Mouse (Mus musculus) monocyte, adult 59 days (primary cell): ENCODE data around the gene Pkn2. TPM values are rescaled to one million over a fixed set of nuclear protein-coding genes. Genes with fewer than 3 reads are reported as not detected.

Source experiments
- total RNA-seq, 2 experiments: library from RNA; stranded (reverse); gene quantifications; one replicate each; pipeline ENCODE4 v1.2.4; 2023

Gene Pkn2
- total RNA-seq = 10 to 100 TPM; 47.2 to 49.6 TPM

DNA sequence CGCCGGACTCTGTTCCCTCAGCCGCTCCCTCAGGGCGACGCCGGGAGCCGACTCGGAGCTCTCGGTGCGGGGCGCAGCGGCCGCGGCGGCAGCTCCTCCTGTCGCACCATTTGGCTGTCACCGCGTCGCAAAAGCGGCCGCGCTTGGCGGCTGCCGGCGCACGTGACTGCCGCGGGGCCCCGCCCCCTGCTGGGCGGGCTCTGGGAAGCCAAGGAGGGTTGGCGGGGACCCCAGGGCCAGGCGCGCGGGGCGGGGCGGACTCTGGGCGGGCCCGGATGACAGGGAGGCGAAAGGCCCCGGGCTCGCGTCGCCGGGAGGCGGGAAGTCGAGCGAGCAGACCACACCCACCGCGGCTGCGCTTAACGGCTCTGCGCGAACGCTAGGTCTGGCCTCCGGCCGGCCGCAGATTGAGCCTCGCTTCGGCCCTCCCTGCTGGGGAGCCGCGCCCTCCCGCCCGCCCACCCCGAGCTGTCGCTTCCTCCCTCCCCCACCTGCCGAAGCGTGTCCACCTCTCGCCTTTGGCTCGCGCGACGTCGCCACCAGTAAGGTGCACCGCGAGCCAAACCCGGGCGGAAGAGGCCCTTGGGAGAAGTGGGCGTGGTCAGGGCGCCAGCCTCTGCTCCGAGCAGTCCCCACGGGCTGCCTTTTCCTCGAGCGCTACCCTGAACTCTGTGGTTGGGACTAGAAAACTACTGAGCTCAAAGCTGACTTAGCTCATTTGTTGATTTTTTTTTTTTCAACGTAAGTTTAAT, at the start of gene Pkn2:
Pkn2 (minus strand) TSS at position 133 of the 752 bp plus-strand sequence.

GRCm38 (mm10) chr3:142764995-142765777, 116.6 kb downstream of the Pkn2 start, which contains the start of gene Gtf2b:
Gene Gtf2b, plus strand, starts transcription at chr3:142765045.

Other genes with a start within 250 kb of the Pkn2 start
- 1 to 10 TPM; 5.5 to 6.8 TPM for gene Kyat3, start 181.0 kb downstream of the Pkn2 start, total RNA-seq
- 10 to 100 TPM; 71.9 to 76.9 TPM for gene Gtf2b, start 117.0 kb downstream of the Pkn2 start, total RNA-seq